Mouse (Mus musculus) megakaryocyte, embryonic 14.5 days (primary cell): ENCODE data around the gene Cnksr3.

Experiments
- FLI1 ChIP-seq: IDR thresholded peaks from 2 replicates; pipeline ENCODE4 v1.6.1; 2012; ENCODE audit warnings: low read length, inconsistent platforms, mixed read lengths
- GATA1 ChIP-seq: IDR thresholded peaks from 3 replicates; pipeline ENCODE4 v1.6.1; 2012; ENCODE audit warnings: mixed read lengths, low read length, inconsistent platforms, borderline replicate concordance

DNA sequence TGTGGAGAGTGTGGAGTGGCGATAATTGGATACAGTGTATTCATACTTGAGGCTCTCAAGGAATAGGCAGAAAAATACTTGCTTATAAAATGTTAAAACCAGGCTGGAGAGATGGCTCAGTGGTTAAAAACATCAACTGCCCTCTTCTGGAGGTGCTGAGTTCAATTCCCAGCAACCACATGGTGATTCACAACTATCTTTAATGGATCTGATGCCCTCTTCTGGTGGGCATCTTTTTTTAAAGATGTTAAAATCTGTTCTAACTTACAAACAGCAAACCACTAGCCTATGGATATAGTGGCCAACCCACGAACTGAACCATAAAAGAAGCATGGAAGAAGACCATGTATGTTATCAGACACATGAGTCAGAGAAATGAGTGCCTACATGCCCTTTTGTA lies 142.9 kb downstream of the Cnksr3 start:
- TF ChIP-seq FLI1: no peak
- no peak for TF ChIP-seq GATA1
